Mouse (Mus musculus): ENCODE measurements around the gene B3gnt8.
"Not testable (repeated sequence)": the region's sequence is repeated elsewhere in the genome, so short reads cannot be mapped to it uniquely, and the experiment has no call there.

Gene B3gnt8

DNA sequence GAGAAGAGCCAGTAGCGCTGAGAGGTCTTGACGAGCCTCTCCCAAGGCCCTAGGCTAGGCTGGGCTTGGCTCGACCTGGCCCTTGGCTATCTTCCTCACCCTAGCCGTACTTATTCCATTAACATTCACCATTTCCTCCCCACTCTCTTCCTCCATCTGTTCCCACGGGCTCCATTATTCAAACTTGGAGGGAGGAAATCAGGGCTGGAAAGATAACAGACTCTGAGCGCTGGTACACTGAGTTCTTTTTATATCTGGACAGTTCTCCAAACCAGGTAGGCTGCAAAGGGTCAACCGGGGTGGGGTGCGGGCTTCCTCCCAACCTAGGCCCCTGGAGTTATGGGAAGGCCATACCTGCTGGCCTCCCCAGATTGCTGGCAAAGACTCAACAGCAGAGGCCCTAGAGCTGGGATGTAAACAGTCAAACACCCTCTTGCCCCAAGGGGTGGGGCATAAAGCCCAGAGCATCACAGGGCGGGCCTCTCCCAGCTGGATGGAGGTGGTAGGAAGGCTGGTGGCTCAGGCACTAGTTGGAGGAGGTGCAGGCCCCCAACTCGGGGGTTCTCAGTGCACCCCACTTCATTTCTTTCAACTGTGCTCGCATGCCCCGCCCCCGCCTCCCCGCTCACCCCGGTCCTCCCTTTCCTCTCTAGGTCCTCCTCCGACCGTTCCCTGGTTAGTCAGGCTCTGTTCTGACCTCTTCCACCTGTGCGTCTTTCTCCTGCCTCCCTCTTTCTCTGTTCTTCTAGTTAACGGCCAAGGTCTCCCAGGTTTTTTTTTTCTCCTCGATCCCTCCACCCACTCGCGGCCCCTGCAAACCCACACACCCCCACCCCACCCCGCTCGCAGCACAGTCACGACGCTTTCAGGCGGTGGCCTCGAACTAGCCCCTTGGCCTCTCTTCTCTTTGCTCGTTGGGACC lies at the start of gene B3gnt8:
Gene B3gnt8 (plus strand): TSS at position 146 of the 922 bp plus-strand sequence.
- DNase-seq (ENCODE audit: low read depth) = peak; percentile 23

DNA sequence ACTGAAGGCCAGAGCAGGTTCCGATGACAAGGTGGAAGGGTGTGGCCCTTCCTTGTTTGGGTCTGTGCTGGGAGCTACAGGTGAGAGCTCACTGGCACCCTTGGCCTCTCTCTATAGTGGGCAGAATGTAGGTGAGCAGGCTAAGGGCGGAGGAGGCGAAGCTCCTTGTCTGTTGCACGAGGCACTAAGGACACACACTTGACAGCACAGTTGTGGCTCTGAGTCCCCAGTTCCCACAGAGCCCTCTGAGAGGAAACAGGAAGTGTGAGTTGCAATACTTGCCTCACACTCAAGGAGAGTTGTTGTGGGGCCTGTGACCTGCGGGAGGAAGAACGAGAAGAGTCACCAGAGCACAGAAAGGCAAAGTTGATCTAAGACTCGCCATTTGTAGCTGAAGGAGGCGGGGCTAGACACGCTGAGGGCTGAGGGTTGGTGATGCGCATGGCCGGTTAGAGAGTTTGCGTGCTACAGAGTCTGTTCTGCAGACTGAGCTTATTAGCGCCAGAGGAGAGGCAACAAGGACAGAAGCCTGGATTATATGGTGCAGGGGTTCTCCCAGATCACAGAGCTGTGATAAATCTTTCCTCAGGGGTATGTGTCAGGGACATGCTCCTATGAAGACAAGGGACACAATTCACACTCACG lies 49.5 kb upstream of the B3gnt8 start:
- DNase-seq (ENCODE audit: low read depth) = not testable (repeated sequence)

DNA sequence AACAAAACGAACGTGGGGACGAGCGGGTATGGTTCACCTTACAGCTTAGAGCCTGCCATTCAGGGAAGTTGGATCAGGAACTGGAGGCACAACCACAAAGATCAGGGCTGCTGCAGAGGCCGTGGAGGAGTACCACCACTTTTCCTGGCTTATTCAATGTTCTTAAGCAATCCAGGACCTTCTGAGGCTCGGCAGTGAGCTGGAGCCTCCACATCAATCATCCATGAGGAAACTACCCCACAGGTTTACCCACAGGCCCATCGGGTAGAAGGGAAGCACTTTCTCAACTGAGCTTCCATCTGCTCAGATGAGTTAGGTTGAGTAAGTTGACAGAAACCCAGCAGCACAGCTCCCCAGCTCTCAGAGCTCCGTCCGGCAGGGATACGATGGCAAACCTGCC lies 47.0 kb upstream of the B3gnt8 start:
- DNase-seq (ENCODE audit: low read depth) = no peak

DNA sequence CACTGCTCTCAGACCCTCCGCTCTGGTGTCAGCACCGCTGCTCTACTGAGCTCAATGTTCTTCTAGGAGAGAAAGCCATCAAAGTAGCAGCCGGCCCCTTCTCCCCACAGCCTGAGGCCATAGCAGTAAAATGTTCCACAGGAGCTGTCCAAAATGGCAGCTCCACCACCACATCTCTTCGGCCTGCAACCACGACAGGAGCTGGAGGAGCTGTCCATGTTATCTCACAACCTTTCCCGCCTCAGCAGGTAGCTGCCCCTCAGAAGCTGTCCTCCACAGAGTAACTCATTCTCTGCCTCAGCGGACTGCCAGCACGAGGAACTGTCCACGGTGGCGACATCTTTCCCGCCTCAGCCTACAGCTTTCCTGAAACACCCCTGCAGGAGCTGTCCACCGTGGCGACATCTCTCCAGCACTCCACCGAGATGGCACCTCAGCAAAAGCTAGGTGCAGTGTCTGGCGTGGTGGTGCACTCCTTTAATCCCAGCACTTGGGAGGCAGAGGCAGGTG lies 44.1 kb upstream of the B3gnt8 start:
- no peak for DNase-seq (ENCODE audit: low read depth)

DNA sequence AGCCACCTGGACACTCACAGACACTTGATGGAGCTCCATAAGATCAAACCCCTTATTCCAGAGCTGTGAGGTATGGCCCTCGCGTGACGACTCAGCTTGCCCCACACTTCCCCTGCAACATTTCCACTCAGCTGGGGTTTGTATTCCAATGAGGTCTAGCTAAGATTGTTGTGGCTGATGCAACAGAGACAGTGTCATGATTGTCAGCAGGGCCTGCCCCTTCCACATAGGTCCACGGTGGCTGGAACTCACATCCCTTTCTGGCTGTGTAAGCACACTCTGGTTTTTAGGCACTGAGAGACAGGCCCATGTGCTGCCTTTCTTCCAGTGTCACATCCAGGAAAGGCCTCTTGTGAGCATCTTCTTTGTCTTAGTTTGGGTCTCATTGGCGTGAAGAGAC lies 41.8 kb upstream of the B3gnt8 start:
- DNase-seq (ENCODE audit: low read depth) = no peak

DNA sequence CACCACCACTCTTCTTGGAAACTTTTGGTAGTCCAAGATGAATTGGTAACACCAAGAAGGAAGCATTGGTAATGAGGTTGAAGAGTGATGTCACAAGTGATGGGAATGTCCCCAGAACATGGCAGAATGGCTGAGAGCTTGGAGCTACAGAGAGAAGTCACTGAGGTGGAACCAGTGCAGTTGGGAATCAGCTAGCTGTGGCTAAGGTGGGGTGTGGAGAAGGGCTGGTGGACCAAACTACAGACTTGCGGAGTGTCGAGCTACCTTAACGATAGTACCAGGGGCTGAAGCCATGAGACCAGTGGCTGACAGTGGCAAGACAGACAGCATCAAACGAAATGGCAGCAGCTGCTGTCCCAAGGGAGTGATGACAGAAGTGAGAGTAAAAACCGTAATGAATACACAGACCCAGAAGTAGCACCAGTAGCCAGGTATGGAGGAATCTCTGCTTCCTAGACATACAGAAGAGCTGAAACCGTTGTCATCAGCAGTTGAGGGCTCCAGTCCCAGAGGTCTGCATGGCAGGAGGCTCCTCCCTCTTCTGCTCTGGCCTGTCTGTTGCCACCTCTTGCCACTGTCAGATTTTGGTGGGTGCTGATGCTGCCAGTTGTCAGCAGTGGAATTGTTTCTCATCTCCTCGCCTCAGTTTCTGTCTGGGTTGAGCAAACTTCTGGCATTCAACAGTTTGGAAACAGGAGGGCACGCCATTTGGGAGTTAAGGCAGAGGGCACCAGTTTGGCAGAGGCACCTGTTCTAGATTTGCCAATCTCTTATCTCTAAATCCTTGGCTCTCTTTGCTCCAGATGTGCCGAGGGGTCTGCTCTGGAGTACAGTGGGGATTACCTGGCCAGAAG lies 40.9 kb upstream of the B3gnt8 start:
- DNase-seq (ENCODE audit: low read depth) = no peak

DNA sequence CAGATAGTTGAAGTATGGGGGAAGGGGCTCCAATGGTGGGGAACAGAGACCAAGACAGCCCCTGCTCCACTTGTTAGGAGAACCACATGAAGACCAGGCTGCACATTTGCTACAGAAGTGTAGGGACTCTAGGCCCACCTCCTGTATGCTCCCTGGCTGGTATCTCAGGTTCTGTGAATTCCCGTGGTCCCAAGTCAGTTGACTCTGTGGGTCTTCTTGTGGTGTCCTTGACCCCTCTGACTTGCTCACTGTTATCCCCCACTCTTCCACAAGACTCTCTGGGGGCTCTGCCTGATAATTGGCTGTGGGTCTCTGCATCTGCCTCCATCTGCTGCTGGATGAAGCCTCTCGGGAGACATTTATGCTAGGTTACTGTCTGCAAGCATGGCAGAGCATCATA lies 35.2 kb upstream of the B3gnt8 start:
- DNase-seq (ENCODE audit: low read depth) = no peak

DNA sequence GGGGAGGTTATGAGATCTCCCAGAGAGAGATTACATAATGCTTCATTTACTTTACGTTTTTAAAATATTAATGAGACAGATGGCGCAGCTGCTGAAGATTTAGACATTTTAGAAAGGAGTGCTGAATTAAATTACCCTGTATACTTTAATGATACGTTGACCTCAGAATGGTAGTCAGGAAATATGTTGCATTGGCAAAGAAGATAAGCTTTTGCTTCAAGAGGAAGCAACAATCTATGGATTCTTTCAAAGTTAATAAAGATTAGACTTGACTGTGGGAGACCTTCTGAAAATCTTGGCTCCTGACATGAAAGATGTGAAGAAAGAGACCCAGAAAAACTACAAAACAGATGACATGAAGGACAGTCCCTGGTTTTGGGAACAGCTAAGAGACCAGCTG lies 32.6 kb upstream of the B3gnt8 start:
- DNase-seq (ENCODE audit: low read depth) = no peak

DNA sequence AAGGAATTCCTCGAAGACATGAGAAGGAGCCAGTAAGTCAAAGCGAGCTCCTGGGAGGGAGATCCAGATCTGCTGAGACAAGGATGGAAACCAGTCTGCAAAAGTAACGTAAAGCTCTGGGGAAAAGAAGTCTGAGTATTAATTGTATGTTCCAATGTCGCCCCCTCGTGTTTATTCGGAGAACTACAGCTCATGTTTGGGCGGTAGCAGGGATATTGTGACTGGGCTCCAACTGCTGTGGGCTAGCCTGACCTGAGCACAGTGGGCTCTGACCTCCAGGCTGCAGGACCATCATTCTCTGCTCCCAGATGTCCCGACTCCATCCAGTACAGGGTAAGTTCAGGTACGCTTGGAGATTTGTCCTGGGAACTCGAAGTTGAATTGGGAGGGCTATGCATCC lies 26.8 kb upstream of the B3gnt8 start:
- peak; percentile 63 for DNase-seq (ENCODE audit: low read depth)

DNA sequence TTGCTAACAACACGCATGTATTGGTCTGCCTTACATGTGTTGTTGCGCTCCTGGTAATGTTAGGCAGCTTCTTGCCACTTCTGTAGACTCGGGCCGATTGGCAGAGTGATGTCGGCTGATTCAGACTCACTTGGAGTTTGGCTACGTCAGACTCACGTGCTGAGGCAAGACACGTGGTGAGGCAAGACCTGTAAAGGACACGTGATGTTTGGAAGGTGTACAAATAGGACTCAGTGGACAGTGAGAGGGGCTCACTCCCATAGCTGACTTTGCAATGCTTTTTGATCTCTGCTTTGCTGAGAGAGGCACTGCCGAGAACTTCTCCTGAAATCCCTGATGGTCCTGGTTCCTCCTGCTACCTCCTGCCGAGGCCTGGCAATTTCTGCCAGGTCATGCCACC lies 25.8 kb upstream of the B3gnt8 start:
- DNase-seq (ENCODE audit: low read depth) = no peak

DNA sequence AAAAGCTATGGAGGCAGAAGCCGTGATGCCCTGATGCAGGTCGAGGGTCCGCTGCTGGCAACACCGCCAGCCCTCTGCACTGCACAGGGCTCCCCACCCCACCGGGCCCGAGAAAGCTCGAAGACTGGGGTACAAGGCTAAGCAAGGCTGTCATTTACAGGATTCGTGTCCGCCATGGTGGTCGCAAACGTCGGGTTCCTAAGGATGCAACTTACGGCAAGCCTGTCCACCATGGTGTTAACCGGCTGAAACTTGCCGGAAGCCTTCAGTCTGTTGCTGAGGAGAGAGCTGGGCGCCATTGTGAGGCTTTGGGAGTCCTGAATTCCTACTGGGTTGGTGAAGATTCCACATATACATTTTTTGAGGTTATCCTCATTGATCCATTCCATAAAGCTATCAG lies 25.1 kb upstream of the B3gnt8 start:
- DNase-seq (ENCODE audit: low read depth) = no peak

DNA sequence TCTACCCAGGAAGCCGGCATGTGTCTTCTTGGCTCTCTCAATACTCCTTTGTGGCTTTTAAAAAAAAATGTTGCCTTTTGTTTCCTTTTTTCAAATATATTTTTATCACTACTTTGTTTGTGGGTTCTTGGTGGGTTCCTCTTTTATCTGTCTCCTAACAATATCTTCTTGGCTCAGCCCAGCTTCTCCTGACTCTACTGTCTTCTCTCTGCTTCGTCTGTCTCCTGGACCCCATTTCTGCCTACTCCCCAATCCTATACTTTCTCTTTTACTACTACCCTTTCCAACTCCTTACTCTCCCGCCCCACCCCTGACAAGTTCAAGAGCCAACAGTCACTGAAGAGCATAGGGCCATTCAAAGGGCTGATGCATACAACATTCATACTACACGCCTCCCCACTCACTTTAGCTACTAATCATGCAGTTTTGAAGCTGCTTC lies 19.8 kb upstream of the B3gnt8 start:
- DNase-seq (ENCODE audit: low read depth) = no peak

DNA sequence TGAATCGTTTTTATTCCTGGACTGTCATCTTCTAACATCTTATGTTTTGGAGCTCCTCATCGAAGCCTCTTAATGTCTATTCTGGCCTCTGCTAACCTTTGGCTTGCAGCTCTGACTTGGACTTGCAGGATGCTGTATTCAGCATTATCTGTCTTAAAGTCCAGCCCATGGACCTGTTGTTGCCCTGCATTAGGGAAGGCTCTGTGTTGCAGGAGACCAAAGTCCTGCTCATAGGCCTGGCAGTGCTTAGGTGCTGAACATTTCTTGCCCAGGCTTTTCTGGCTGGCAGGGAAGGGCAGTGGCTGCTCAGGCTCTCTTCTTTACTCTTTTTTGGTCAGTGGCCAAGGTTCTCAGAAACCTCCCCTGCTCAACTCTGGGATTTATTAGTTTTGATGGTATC lies 19.3 kb upstream of the B3gnt8 start:
- DNase-seq (ENCODE audit: low read depth) = no peak

DNA sequence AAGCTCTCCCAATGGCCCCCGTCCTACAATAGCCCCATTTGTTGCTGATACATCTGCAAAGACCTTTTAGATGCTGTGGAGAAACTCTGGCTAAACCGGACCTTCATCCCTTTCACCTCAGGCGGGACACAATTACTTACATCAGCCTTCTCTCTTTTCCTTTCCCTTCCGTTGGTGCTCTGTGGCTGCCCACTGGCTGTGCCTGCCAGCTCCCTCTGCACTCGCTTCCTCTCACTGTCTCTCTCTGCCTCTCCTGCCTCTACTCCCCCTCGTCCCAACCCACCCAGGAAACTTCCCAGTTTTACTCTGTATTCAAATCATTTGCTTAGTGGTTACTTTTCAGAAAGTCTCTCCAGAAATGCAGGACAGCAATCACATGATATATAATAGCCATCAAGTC lies 16.4 kb upstream of the B3gnt8 start:
- DNase-seq (ENCODE audit: low read depth) = no peak

DNA sequence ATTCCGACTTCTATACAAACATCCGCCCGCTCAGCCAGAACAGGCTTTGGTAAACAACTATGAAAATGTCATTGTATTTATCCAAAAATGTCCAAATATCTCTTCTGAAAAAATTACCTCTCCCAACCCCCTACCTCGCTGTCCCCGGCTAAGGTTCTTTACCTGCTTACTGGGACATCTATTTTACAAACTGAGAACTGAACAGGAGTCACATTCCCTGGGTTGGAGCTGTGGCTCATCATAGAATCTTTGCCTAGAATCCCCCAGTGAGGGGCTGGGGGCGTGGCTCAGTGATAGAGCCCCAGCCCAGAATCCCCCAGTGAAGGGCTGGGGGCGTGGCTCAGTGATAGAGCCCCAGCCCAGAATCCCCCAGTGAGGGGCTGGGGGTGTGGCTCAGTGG lies 15.0 kb upstream of the B3gnt8 start:
- no peak for DNase-seq (ENCODE audit: low read depth)

DNA sequence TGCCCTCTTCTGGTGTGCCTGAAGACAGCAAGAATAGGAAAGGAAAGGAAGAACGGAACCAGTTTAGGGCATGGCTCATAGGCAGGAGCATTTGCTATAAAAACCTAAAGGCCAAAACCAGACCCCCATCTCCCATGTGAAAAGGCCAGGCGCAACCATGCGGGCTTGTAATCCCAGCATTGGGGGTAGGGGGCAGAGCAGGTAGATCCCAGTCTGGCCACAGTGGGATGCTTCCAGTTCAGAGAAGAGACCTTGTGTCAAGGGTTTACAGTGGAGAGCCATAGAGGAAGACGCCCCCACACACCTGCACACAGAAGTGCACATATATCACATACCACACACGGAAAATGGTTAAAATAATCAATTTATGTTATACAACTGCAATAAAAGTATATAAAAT lies 12.4 kb upstream of the B3gnt8 start:
- DNase-seq (ENCODE audit: low read depth) = no peak

DNA sequence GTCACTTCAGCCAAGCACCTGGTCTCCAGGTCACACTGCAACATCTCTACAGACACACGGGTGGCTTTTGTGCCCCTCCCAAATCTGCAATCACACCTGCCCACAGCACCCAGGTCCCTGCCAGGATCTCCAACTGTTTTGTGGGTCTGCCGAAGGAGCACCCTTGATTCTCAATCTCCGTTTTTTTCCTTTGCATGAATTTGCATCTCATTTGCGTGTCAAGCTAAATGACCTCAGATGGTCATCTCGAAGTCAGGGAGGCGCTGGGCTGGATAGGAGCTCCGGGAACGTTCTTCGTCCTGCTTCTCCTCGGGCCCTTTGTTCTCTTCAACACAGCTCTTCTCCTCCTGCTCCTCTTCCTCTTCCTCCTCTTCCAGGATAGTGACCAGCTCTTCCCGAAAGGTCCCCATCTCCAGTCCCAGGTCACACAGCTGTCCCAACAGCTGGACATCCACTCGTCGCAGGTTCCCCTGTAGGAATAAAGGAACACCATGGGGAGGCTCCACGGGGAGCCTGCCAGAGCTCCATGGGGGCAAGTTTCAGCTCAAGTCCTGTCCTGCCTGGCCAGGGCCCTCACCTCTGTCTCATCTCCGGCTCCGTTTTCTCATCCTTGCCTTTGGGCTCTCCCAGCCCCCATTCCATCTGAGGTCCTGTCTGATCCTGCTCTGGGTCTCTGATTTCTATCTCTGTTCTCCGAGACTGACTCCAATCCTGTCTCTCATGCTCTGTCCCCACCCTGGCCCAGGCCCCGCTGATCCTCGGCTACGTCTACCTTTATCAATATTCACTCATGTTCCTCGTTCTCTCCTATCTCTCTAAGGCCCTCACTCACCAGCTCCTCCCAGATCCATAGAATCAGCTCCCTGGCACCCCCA lies 11.4 kb upstream of the B3gnt8 start:
- no peak for DNase-seq (ENCODE audit: low read depth)

DNA sequence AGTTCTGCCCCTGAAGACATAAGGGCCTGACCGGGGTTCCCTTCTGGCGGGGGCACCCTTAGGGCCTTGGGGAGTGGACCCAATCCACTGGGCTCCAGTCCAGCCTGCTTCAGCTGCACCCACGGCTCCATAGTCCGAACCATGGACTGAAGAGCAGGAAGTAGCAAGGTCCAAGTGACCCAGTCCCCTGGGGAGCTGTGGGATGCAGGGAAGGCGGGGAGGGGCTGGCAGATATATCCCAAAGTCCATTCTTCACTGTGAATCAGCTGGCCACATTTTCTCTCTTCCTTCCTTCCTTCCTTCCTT lies 10.8 kb upstream of the B3gnt8 start, which contains the start of gene Erich4:
Gene Erich4 (minus strand): TSS at position 187 of the 306 bp plus-strand sequence.
- no peak for DNase-seq (ENCODE audit: low read depth)

DNA sequence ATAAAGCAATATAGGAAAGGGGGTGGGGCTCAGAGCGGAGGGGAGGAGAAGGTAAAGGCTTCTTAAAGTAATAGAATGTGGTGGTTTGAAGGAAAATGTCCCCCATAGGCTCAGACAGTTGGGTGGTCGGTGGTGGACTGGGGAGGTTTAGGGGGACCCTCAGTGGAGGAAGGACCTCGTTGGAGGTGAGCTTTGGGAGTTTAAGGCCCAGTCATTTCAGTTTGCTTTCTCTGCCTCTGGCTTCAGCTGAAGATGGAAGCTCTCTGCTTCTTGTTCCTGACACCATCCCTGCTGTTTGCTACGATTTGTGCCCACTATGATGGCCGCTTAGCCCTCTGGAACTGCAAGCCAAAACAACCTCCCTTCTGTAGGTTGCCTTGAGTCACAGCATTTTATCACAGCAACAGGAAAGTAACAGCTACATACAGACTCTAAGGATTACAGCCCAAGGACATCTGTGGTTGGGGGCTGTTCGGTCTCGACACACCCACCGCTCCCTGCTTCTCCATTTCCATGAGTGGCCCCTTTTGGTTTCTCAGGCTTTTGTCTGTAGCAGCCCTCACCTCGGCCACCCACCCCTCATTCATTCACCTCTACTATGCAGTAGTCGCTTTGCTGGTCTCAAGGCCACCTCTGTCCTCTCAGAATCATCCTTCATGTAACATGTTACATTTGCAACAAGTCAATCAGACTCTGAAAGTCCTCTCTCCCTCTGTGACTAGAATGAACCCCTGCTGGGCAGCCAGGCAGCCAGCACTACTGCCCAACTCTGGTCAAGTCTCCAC lies 8.9 kb upstream of the B3gnt8 start:
- no peak for DNase-seq (ENCODE audit: low read depth)

DNA sequence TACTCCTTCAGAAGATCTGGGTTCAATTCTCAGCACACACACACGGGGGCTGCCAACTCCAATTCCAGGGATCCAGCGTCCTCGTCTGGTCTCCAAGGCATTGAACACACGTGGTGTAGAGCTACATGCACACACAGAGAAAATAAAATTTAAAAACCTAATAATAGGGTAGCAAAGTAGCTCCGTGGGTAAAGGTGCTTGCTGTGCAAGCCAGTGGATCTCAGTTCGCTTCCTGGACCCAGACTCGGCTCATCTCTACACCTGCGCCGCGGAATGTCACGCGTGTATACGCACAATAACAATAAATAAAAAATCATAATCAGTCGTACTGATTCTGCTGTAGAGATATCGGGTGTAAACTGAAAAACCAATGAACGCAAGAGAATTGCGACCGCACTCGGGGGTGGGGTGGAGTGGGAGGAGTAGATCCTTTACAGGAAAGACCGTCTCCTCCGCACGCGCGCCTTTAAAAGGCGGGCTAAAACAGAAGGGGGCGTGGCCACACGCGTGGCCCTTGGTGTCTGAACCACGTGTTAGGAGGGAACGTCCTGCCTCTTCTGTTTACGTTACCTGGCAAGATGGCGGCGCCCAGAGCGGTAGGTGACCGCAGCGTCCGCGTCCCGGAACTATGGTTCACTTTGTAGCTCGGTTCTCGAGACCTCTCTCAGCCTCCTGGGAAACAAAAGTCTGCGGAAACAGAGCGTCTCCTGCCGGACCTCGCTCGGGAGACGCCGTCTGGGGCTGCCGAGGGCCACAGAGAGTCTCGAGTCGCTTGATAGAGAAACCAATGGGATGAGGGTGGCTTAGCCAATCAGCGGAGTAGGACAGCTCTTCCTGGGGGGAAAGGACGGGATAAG lies 7.4 kb upstream of the B3gnt8 start, which contains the start of gene Dmac2:
Gene Dmac2 (plus strand): TSS at position 550 of the 857 bp plus-strand sequence.
- peak; percentile 95 for DNase-seq (ENCODE audit: low read depth)
